Mouse (Mus musculus) embryonic fibroblast, embryonic 13.5 days (primary cell): ENCODE data around the gene Slc9a1.

Experiments
- CTCF ChIP-seq: IDR thresholded peaks from 2 replicates; pipeline ENCODE4 v1.5.1; 2011; ENCODE audit warnings: mild to moderate bottlenecking, control low read depth, low read length, moderate library complexity, borderline replicate concordance; ENCODE audit not compliant: insufficient read depth
- POLR2A ChIP-seq: IDR thresholded peaks from 2 replicates; pipeline ENCODE4 v1.6.1; 2011; ENCODE audit warnings: low read depth, mild to moderate bottlenecking, control low read depth, low read length, moderate library complexity

DNA sequence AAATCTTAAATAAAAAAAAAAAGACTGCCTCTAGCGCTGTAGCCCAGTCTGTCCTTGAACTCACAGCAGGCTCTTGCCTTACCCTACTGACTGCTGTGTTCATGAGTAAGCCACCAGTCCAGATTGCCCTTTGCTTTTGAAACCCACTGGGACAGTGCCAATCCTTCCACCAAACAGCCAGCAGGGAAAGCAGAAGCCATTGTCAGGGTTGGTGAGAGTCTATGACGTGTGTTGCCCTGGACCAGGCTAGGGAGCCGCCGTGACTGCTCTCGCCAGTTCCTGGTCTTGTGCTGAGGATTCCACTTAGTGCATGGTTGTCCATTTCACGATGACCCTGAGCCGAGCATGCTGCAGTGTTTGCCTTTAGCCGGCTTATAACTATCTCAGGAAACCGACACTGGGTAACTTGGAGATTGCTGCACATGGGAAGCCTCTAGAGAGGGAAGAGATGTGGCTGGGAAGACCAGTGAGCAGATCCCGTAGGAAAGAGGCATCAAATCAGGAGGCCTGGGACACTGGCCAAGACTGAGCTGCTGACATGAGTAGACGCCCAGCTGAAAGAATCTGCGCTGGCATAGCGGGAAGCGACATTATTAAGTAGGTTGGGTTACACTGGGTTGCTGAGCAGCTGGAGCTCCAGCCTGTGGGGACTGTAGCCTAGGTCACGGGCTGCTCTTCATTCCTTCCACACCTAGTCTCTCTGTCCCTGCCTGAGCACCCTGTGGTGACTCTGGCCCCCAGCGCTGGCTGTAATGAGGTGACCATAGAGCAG, 19.5 kb downstream of the Slc9a1 start:
- TF ChIP-seq POLR2A: no peak
- TF ChIP-seq CTCF: no peak
